Mouse (Mus musculus): ENCODE results near the gene Usp50.

Gene Usp50

DNA sequence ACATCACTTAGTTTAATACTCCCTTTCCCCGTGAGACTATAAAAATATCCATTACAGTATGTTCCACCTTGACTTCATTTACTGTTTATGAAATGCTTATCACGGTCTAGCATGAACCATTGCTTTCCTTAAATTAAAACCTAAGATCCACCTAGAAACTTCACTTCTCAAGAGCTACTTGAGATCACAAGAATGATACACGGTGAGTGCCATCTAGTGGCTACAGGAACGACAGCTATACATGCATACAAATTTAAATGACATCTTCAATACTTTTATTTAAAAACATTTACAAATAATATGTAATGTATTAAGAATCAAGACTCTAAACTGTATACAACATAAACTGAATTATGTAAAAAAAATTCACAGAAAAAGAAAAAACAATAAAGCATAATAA lies 119.8 kb downstream of the Usp50 start:
- DNase-seq (ENCODE audit: low spot score) = peak; percentile 49
